Mouse (Mus musculus) brain, embryonic 14.5 days (tissue): ENCODE results near the gene Arhgap44. TPM values are rescaled to one million over a fixed set of nuclear protein-coding genes. Genes with fewer than 3 reads are reported as not detected.

ENCODE experiments used
- DNase-seq: peaks from one replicate; pipeline ENCODE4 v3.0.0-alpha.2; 2011; ENCODE audit warnings: low read depth
- CTCF ChIP-seq: fragments of 200-500 bp; IDR thresholded peaks from 2 replicates; pipeline ENCODE4 v1.5.1; 2012; ENCODE audit warnings: inconsistent platforms, mild to moderate bottlenecking, moderate library complexity, borderline replicate concordance; ENCODE audit not compliant: insufficient read depth, insufficient read length; ENCODE audit errors: extremely low read depth
- POLR2A ChIP-seq: fragments of 200-500 bp; IDR thresholded peaks from 2 replicates; pipeline ENCODE4 v1.6.1; 2012; ENCODE audit warnings: mild to moderate bottlenecking, inconsistent platforms, borderline replicate concordance; ENCODE audit not compliant: poor library complexity, insufficient read depth, insufficient read length, severe bottlenecking; ENCODE audit errors: extremely low read depth
- polyA plus RNA-seq: library from polyadenylated mRNA; depleted of rRNA; stranded (reverse); fragments of >200 nt; gene quantifications from 2 replicates; pipeline ENCODE4 v1.2.3, GENCODE M21; 2012

The Arhgap44 gene
- polyA plus RNA-seq, 1 experiment, result 12.2 TPM

DNA sequence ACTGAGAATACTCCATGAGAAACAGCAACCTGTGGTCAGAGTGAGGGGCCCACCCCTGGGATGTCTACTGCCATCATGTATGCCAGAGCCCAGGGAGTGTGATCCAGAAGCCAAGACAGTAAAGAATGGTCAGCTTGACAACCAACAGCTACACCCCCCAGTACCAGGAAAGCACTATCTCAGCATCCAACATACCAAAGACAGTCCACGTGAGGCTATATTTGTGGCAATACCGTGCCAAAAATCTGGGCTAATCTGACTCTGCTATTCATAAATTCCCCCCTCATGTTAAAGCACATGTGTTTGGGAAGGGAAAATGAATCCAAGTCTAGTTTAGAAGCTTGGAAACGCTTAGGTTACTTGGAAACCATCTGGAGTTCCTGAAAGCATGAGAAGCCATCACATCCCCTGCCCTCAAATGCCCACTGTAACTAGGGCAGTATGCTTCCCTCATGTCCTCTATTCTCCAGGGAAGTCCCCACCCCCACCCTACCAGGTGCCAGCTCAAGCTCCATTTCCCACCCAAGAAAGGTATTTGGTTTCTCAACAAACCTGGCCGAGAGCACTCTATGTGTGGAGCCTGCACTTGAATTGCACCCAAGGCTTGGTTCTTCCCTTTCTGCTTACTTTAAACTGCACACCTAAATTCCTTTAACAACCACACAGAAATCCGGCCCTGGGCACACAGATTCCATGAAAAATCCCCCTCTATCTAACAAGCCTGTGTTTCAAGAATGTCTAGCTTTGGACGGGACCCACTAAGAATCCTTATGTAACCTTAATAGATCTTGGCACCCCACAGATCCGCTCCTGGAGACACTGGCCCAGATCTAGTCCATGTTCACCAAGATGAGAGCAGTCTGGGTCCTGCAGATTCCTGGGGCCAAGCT is 1.5 kb downstream of the Arhgap44 start:
- DNase-seq, result peak; percentile 6

DNA sequence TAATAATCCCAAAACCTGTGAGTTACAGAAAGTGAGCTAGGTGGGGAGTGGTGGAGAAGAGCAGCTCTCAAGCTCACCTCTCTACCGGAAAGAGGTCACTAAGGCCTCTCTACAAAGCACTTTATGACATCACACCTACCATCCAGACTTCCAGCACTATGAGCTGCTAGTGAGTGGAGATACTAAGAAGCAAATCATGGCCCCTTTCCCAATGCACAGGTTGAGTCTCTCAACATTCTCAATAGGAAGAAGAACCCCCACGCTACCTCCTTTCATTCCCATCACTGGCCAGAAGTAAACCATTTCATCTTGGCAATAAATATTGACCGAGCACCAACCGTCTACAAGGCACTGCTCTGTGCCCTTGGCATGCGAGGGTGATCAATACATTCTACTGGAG is 3.0 kb downstream of the Arhgap44 start, which contains the start of gene 1700086D15Rik:
1700086D15Rik (minus strand) TSS at position 101 of the 400 bp plus-strand sequence.
- DNase-seq, result no peak
- TF ChIP-seq CTCF (no peak), POLR2A (no peak)

More for the DNA sequence above, 1.5 kb downstream of the Arhgap44 start:
- TF ChIP-seq CTCF, result no peak
- TF ChIP-seq POLR2A, result no peak

- no peak for DNase-seq
- no peak for TF ChIP-seq CTCF
- TF ChIP-seq POLR2A, result no peak
Measured at GRCm38 (mm10) chr11:65158658-65158990, 4.1 kb downstream of the Arhgap44 start.

DNA sequence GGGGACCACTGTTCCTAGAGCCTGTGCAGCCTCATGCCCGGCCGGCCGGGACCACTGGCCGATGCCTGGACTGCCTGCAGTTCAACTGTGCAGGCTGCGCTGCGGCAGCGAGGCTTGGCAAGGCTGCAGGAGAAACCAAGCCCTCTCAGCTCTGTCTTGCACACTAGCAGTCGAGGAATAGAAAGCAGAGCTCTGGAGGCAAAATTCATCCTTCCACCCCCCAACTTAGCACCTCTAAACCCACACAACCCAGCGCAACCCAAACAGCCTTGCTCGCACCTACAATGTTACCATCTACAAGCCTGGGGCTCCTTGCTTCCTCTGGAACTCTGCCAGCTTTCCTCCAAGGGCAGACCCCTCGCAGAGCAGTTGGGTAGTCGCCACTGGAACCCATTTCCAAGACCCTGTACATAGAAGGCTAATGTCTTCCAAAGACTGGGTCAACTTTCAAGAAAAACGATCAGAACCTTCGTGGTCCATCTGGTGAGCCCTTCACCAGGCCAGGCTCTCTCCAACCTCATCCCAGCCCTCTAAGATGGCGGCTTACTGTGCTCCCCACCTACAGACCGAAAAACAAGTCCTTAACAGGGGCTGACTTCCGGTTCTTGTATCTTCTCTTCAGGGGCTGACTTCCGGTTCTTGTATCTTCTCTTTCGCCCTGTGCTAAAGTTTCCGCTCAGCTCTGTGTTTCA is 4.6 kb downstream of the Arhgap44 start:
- TF ChIP-seq CTCF (no peak), POLR2A (no peak)
- DNase-seq, result no peak

DNA sequence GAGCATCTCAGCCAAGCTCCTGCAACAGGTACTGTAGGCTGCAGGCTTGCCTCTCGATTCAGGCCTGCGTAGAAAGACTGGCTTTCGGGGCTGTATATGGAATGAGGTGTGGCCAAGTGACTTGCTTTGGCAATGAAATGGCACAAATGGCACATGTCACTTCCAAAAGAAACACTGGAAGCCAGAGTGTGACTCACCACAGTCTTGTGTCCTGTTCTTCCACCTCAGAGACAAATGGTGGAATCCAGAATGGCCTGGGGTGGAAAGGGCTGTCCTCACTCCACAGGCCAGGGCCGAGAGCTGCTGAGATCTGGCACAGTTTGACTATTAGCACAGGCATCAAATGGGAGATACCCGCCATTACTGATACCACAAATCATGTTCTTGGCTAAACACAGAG is 9.8 kb downstream of the Arhgap44 start:
- no peak for TF ChIP-seq CTCF
- TF ChIP-seq POLR2A, result no peak
- DNase-seq, result no peak

- TF ChIP-seq POLR2A (no peak), CTCF (no peak)
- no peak for DNase-seq
Measured at GRCm38 (mm10) chr11:65148441-65148840, 14.3 kb downstream of the Arhgap44 start.

- no peak for TF ChIP-seq POLR2A
- no peak for TF ChIP-seq CTCF
- no peak for DNase-seq
Measured at GRCm38 (mm10) chr11:65142838-65143417, 19.8 kb downstream of the Arhgap44 start.

GRCm38 (mm10) chr11:65139030-65139429 is 23.7 kb downstream of the Arhgap44 start:
- TF ChIP-seq POLR2A (no peak), CTCF (no peak)
- DNase-seq, result no peak

GRCm38 (mm10) chr11:65137145-65137652 is 25.6 kb downstream of the Arhgap44 start:
- TF ChIP-seq POLR2A (no peak), CTCF (no peak)
- DNase-seq, result peak; percentile 5

DNA sequence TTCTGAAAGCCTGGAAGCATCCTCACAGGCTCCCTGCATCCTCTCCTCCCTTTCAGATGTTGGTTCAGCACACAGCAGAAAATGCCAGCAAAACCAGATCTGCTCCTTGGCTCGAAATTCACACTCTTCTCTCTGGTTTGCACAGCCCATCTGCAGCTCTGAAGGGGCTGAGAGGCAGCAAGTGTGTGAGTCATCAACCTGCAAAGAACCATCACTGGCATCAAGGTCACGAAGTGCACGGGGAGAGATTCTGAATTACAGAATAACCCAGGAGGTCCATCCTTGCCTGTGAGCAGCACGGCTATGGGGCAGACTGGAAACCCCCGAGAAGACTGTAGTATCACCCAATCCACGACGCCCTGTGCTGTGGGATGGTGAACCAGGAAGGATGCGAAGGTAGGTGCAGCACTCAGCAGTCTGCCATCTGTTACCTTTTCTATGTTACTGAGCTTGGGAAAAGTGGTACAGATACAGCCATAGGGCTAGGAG is 27.5 kb downstream of the Arhgap44 start:
- TF ChIP-seq CTCF (no peak), POLR2A (no peak)
- DNase-seq, result no peak

DNA sequence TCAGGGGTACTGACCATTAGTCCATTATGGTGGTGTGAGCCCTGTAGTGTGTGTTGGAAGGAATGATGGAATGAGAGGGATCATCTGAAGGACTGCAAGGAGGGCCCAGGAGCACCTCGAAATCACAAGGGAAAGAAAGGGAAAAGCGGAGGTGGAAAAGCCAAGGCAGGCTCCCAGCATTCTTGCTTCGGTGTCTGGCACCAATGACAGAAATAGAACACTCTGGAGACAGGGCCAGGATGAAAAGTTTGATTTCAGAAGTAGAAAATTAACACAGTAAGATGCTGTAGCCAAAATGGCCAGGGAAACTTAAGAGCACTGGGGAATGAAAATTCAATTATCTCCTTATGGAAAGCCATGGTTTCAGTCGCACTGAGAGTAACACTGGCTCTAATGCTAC is 29.1 kb downstream of the Arhgap44 start:
- TF ChIP-seq CTCF (no peak), POLR2A (no peak)
- no peak for DNase-seq
